Mouse (Mus musculus) testis, adult 2 months (tissue): ENCODE measurements around the gene Mpdz.

Source experiments
- CTCF ChIP-seq: fragments of 200-500 bp; IDR thresholded peaks from 2 replicates; pipeline ENCODE4 v1.5.1; 2012; ENCODE audit warnings: low read depth, mild to moderate bottlenecking, inconsistent platforms, low read length, moderate library complexity; ENCODE audit not compliant: control insufficient read depth, insufficient read depth, insufficient replicate concordance
- POLR2A ChIP-seq: fragments of 200-500 bp; IDR thresholded peaks from 2 replicates; pipeline ENCODE4 v1.6.1; 2012; ENCODE audit warnings: low read depth, mild to moderate bottlenecking, inconsistent platforms, low read length, moderate library complexity; ENCODE audit not compliant: control insufficient read depth

DNA sequence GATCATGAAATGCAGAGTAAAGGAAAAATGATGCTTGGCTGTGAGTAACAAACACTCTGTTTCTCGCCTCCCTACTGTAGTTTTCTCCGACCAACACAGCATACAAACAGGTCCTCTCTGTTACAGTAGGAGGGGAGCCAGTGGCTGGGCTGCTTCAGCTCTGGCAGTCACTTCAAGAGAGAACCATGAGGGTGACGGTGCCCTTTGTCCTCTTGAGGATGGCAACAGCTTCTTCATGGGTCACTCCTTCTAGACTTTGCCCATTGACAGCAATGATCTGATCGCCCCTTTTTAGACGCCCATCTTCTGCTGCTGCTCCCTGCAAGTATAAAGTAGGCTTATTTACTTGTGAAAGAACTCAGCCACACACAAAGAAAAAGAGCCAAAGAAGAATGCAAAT is 163.2 kb downstream of the Mpdz start:
- TF ChIP-seq POLR2A (no peak), CTCF (no peak)
